Mouse (Mus musculus) kidney, postnatal 10 days (tissue): ENCODE data around the gene Tnrc6a.

Experiments
- DNase-seq: peaks from one replicate; pipeline ENCODE4 v3.0.0; 2021; ENCODE audit warnings: mixed read lengths

Gene Tnrc6a

GRCm38 (mm10) chr7:123193201-123193600 is 69.5 kb downstream of the Tnrc6a start:
- no peak for DNase-seq

- no peak for DNase-seq
Measured at GRCm38 (mm10) chr7:123194696-123195095, 71.0 kb downstream of the Tnrc6a start.

- DNase-seq: no peak
Measured at GRCm38 (mm10) chr7:123196432-123196831, 72.7 kb downstream of the Tnrc6a start.

- DNase-seq: peak; percentile 49
Measured at GRCm38 (mm10) chr7:123198695-123199094, 75.0 kb downstream of the Tnrc6a start.

- DNase-seq: no peak
Measured at GRCm38 (mm10) chr7:123199151-123199550, 75.5 kb downstream of the Tnrc6a start.

GRCm38 (mm10) chr7:123199656-123200206 is 76.0 kb downstream of the Tnrc6a start:
- DNase-seq: no peak

GRCm38 (mm10) chr7:123200722-123201121 is 77.0 kb downstream of the Tnrc6a start:
- no peak for DNase-seq

- DNase-seq: peak; percentile 81
Measured at GRCm38 (mm10) chr7:123205261-123205660, 81.6 kb downstream of the Tnrc6a start.

GRCm38 (mm10) chr7:123207561-123207960 is 83.9 kb downstream of the Tnrc6a start:
- no peak for DNase-seq

- DNase-seq: no peak
Measured at GRCm38 (mm10) chr7:123209864-123210263, 86.2 kb downstream of the Tnrc6a start.

- DNase-seq: no peak
Measured at GRCm38 (mm10) chr7:123211461-123211860, 87.8 kb downstream of the Tnrc6a start.

- DNase-seq: no peak
Measured at GRCm38 (mm10) chr7:123212316-123212715, 88.6 kb downstream of the Tnrc6a start.

- DNase-seq: peak; percentile 84
Measured at GRCm38 (mm10) chr7:123214365-123215075, 90.8 kb downstream of the Tnrc6a start, which contains the start of gene Slc5a11. Gene Slc5a11 (plus strand): TSS chr7:123214780.

GRCm38 (mm10) chr7:123215138-123215537 is 91.5 kb downstream of the Tnrc6a start:
- no peak for DNase-seq

GRCm38 (mm10) chr7:123217448-123218354 is 94.0 kb downstream of the Tnrc6a start:
- DNase-seq: peak; percentile 25

- no peak for DNase-seq
Measured at GRCm38 (mm10) chr7:123218620-123219019, 94.9 kb downstream of the Tnrc6a start.

- DNase-seq: no peak
Measured at GRCm38 (mm10) chr7:123219781-123220632, 96.3 kb downstream of the Tnrc6a start.

GRCm38 (mm10) chr7:123220633-123220942 is 96.9 kb downstream of the Tnrc6a start:
- DNase-seq: no peak

- no peak for DNase-seq
Measured at GRCm38 (mm10) chr7:123224076-123224475, 100.4 kb downstream of the Tnrc6a start.

- no peak for DNase-seq
Measured at GRCm38 (mm10) chr7:123225159-123225558, 101.5 kb downstream of the Tnrc6a start.

- DNase-seq: peak; percentile 77
Measured at GRCm38 (mm10) chr7:123235449-123235848, 111.8 kb downstream of the Tnrc6a start.

GRCm38 (mm10) chr7:123238621-123239020 is 114.9 kb downstream of the Tnrc6a start:
- no peak for DNase-seq

- DNase-seq: no peak
Measured at GRCm38 (mm10) chr7:123240064-123240463, 116.4 kb downstream of the Tnrc6a start.
